Mouse (Mus musculus): ENCODE results near the gene Gm49395.

Gene Gm49395

GRCm38 (mm10) chr13:115101355-115102191, at the start of gene Gm49395, which contains the start of gene Itga1:
Gm49395 (minus strand) TSS chr13:115101921.
Itga1 (minus strand) TSS chr13:115101964.
- DNase-seq = peak; percentile 38

- no peak for DNase-seq
Observed at GRCm38 (mm10) chr13:115150602-115151001, 48.9 kb upstream of the Gm49395 start.

GRCm38 (mm10) chr13:115149849-115150248, 48.1 kb upstream of the Gm49395 start:
- no peak for DNase-seq

- no peak for DNase-seq
Observed at GRCm38 (mm10) chr13:115143575-115143974, 41.9 kb upstream of the Gm49395 start.

GRCm38 (mm10) chr13:115142066-115142465, 40.3 kb upstream of the Gm49395 start:
- no peak for DNase-seq

GRCm38 (mm10) chr13:115138513-115138912, 36.8 kb upstream of the Gm49395 start:
- DNase-seq = no peak

- DNase-seq = no peak
Observed at GRCm38 (mm10) chr13:115136761-115137160, 35.0 kb upstream of the Gm49395 start.

GRCm38 (mm10) chr13:115132435-115132834, 30.7 kb upstream of the Gm49395 start:
- no peak for DNase-seq

- no peak for DNase-seq
Observed at GRCm38 (mm10) chr13:115131381-115131780, 29.7 kb upstream of the Gm49395 start.

- DNase-seq = no peak
Observed at GRCm38 (mm10) chr13:115130035-115130434, 28.3 kb upstream of the Gm49395 start.

GRCm38 (mm10) chr13:115127826-115128225, 26.1 kb upstream of the Gm49395 start:
- no peak for DNase-seq

GRCm38 (mm10) chr13:115126534-115126933, 24.8 kb upstream of the Gm49395 start:
- DNase-seq = no peak

GRCm38 (mm10) chr13:115125130-115125529, 23.4 kb upstream of the Gm49395 start:
- no peak for DNase-seq

GRCm38 (mm10) chr13:115124521-115124920, 22.8 kb upstream of the Gm49395 start:
- no peak for DNase-seq

GRCm38 (mm10) chr13:115118756-115119155, 17.0 kb upstream of the Gm49395 start:
- no peak for DNase-seq

- no peak for DNase-seq
Observed at GRCm38 (mm10) chr13:115118195-115118594, 16.5 kb upstream of the Gm49395 start.

- DNase-seq = no peak
Observed at GRCm38 (mm10) chr13:115116930-115117621, 15.4 kb upstream of the Gm49395 start.

- DNase-seq = no peak
Observed at GRCm38 (mm10) chr13:115109628-115110027, 7.9 kb upstream of the Gm49395 start.

GRCm38 (mm10) chr13:115107436-115107835, 5.7 kb upstream of the Gm49395 start:
- DNase-seq = no peak

GRCm38 (mm10) chr13:115106183-115106582, 4.5 kb upstream of the Gm49395 start:
- no peak for DNase-seq

- DNase-seq = no peak
Observed at GRCm38 (mm10) chr13:115102754-115103153, 1.0 kb upstream of the Gm49395 start.

GRCm38 (mm10) chr13:115100381-115101177, 1.1 kb downstream of the Gm49395 start:
- DNase-seq = no peak

GRCm38 (mm10) chr13:115099381-115099780, 2.3 kb downstream of the Gm49395 start:
- no peak for DNase-seq
